Mouse (Mus musculus) hindbrain, embryonic 16.5 days (tissue): Measurements from ENCODE around the gene C130026I21Rik. TPM values are rescaled to one million over a fixed set of nuclear protein-coding genes. Genes with fewer than 3 reads are reported as not detected.
"Not testable (repeated sequence)": the region's sequence is repeated elsewhere in the genome, so short reads cannot be mapped to it uniquely, and the experiment has no call there.

Source experiments
- ATAC-seq: fragments of 200-750 bp; cut with Nextera tagmentation; 2 replicates; pipeline ENCODE4 v1.8.0; 2017; ENCODE audit warnings: moderate TSS enrichment, moderate library complexity
- H3K27ac ChIP-seq: fragments of 300-500 bp; sonication (generic); 2 replicates; pipeline ENCODE4 v1.5.1; 2014; ENCODE audit warnings: low read depth, mild to moderate bottlenecking, control low read depth, low read length, moderate library complexity
- H3K27me3 ChIP-seq: fragments of 300-500 bp; sonication (generic); replicated peaks from 2 replicates; pipeline ENCODE4 v1.6.1; 2014; ENCODE audit warnings: low read length; ENCODE audit not compliant: control insufficient read depth, insufficient read depth
- H3K36me3 ChIP-seq: fragments of 300-500 bp; sonication (generic); 2 replicates; pipeline ENCODE4 v1.6.1; 2014; ENCODE audit warnings: mild to moderate bottlenecking, low read length, moderate library complexity, mixed read lengths; ENCODE audit not compliant: control insufficient read depth, insufficient read depth
- H3K4me1 ChIP-seq: fragments of 300-500 bp; sonication (generic); 2 replicates; pipeline ENCODE4 v1.6.1; 2014; ENCODE audit warnings: low read depth, low read length; ENCODE audit not compliant: control insufficient read depth, insufficient read depth
- H3K4me2 ChIP-seq: fragments of 300-500 bp; sonication (generic); 2 replicates; pipeline ENCODE4 v1.6.1; 2014; ENCODE audit warnings: mild to moderate bottlenecking, low read length, control low read depth, moderate library complexity
- H3K4me3 ChIP-seq: fragments of 300-500 bp; sonication (generic); 2 replicates; pipeline ENCODE4 v1.5.1; 2014; ENCODE audit warnings: mild to moderate bottlenecking, low read length, control low read depth, moderate library complexity
- H3K9ac ChIP-seq: fragments of 300-500 bp; sonication (generic); 2 replicates; pipeline ENCODE4 v1.6.1; 2014; ENCODE audit warnings: low read depth, mild to moderate bottlenecking, control low read depth, low read length, moderate library complexity
- H3K9me3 ChIP-seq: fragments of 300-500 bp; sonication (generic); 2 replicates; pipeline ENCODE4 v1.6.1; 2014; ENCODE audit warnings: mild to moderate bottlenecking, low read length, moderate library complexity; ENCODE audit not compliant: control insufficient read depth
- WGBS: fragments of 180-500 bp; shearing (Covaris S2); extraction: QIAGEN DNeasy Blood & Tissue Kit; methylation state at CpG from one replicate; pipeline ENCODE4 v1.1.7; 2014; 5-methylcytosine and 5-hydroxymethylcytosine counted together
- polyA plus RNA-seq: library from polyadenylated mRNA; unstranded; fragments of >200 nt; fragmentation: Nextera tagmentation; extraction: Ambion mirVana; gene quantifications from 2 replicates; pipeline ENCODE4 v1.2.1, GENCODE M21; 2015

C130026I21Rik gene
- polyA plus RNA-seq, 1 experiment from 2014 or later, result 0.26 TPM

GRCm38 (mm10) chr1:84961779-84962178 lies 308.6 kb downstream of the C130026I21Rik start:
- peak overlapping the region; percentile 52 for H3K4me2 ChIP-seq
- WGBS, result 0% methylated on average over 12 of the region's 12 CpGs
- H3K27me3 ChIP-seq, H3K9me3 ChIP-seq, H3K36me3 ChIP-seq, H3K27ac ChIP-seq, H3K4me1 ChIP-seq, ATAC-seq, H3K9ac ChIP-seq: not testable (repeated sequence)
- H3K4me3 ChIP-seq, result peak overlapping the region; percentile 30; the same call in 1 of the 2 replicates

GRCm38 (mm10) chr1:84957713-84958112 lies 312.7 kb downstream of the C130026I21Rik start:
- H3K36me3 ChIP-seq, H3K9ac ChIP-seq, H3K4me2 ChIP-seq, H3K27ac ChIP-seq, ATAC-seq, H3K9me3 ChIP-seq, H3K27me3 ChIP-seq, H3K4me3 ChIP-seq, H3K4me1 ChIP-seq: not testable (repeated sequence)
- 86% methylated on average over 4 of the region's 4 CpGs for WGBS

GRCm38 (mm10) chr1:84956771-84957170 lies 313.6 kb downstream of the C130026I21Rik start:
- not testable (repeated sequence) for H3K36me3 ChIP-seq, H3K9me3 ChIP-seq, H3K27ac ChIP-seq, H3K4me2 ChIP-seq, H3K27me3 ChIP-seq, ATAC-seq, H3K4me3 ChIP-seq, H3K9ac ChIP-seq, H3K4me1 ChIP-seq
- WGBS, result 98% methylated on average over 3 of the region's 3 CpGs

- H3K4me3 ChIP-seq, result no peak overlapping the region
- no peak overlapping the region for H3K9ac ChIP-seq
- no peaks in the 10 kb centered on the region for H3K4me1 ChIP-seq
- H3K4me2 ChIP-seq, result no peak overlapping the region
- H3K36me3 ChIP-seq, result no peaks in the 10 kb centered on the region
- H3K9me3 ChIP-seq, result 0 out of 2 replicates have a peak, but pooled peaks cover 2% of the 10 kb centered on the region
- H3K27me3 ChIP-seq, result no peaks in the 10 kb centered on the region
- WGBS, result 84% methylated on average over 10 of the region's 10 CpGs
- no peak overlapping the region for H3K27ac ChIP-seq
- no peak for ATAC-seq
Observed at GRCm38 (mm10) chr1:84952456-84953181, 317.7 kb downstream of the C130026I21Rik start.

GRCm38 (mm10) chr1:84951566-84951965 lies 318.8 kb downstream of the C130026I21Rik start:
- no peak for ATAC-seq
- no peaks in the 10 kb centered on the region for H3K27me3 ChIP-seq
- WGBS, result 89% methylated on average over 3 of the region's 3 CpGs
- H3K4me3 ChIP-seq, result no peak overlapping the region
- no peaks in the 10 kb centered on the region for H3K36me3 ChIP-seq
- no peak overlapping the region for H3K9ac ChIP-seq
- no peak overlapping the region for H3K4me2 ChIP-seq
- H3K4me1 ChIP-seq, result no peaks in the 10 kb centered on the region
- no peak overlapping the region for H3K27ac ChIP-seq
- no peaks in the 10 kb centered on the region for H3K9me3 ChIP-seq

GRCm38 (mm10) chr1:84947390-84947789 lies 323.0 kb downstream of the C130026I21Rik start:
- Histone ChIP-seq H3K36me3 (no peaks in the 10 kb centered on the region), H3K27ac (no peak overlapping the region), H3K4me3 (no peak overlapping the region), H3K4me1 (no peaks in the 10 kb centered on the region), H3K4me2 (no peak overlapping the region), H3K9ac (no peak overlapping the region), H3K27me3 (no peaks in the 10 kb centered on the region), H3K9me3 (no peaks in the 10 kb centered on the region)
- no peak for ATAC-seq
- 66% methylated on average over 2 of the region's 2 CpGs for WGBS

- WGBS, result 81% methylated on average over 3 of the region's 3 CpGs
- Histone ChIP-seq H3K4me1 (no peaks in the 10 kb centered on the region), H3K9me3 (no peaks in the 10 kb centered on the region), H3K9ac (no peak overlapping the region), H3K27me3 (no peaks in the 10 kb centered on the region), H3K36me3 (no peaks in the 10 kb centered on the region), H3K27ac (no peak overlapping the region), H3K4me3 (no peak overlapping the region), H3K4me2 (no peak overlapping the region)
- ATAC-seq, result no peak
Observed at GRCm38 (mm10) chr1:84945950-84946349, 324.4 kb downstream of the C130026I21Rik start.

GRCm38 (mm10) chr1:84943549-84943948 lies 326.8 kb downstream of the C130026I21Rik start:
- Histone ChIP-seq H3K27ac (no peak overlapping the region), H3K4me2 (no peak overlapping the region), H3K4me1 (no peaks in the 10 kb centered on the region), H3K27me3 (no peaks in the 10 kb centered on the region), H3K36me3 (no peaks in the 10 kb centered on the region), H3K9ac (no peak overlapping the region), H3K9me3 (no peaks in the 10 kb centered on the region), H3K4me3 (no peak overlapping the region)
- 92% methylated on average over 4 of the region's 4 CpGs for WGBS
- ATAC-seq, result no peak
